Mouse (Mus musculus): ENCODE results near the gene Lix1l. TPM values are rescaled to one million over a fixed set of nuclear protein-coding genes. Genes with fewer than 3 reads are reported as not detected.

The Lix1l gene
- polyA plus RNA-seq, 1 experiment, result 8.2 TPM

DNA sequence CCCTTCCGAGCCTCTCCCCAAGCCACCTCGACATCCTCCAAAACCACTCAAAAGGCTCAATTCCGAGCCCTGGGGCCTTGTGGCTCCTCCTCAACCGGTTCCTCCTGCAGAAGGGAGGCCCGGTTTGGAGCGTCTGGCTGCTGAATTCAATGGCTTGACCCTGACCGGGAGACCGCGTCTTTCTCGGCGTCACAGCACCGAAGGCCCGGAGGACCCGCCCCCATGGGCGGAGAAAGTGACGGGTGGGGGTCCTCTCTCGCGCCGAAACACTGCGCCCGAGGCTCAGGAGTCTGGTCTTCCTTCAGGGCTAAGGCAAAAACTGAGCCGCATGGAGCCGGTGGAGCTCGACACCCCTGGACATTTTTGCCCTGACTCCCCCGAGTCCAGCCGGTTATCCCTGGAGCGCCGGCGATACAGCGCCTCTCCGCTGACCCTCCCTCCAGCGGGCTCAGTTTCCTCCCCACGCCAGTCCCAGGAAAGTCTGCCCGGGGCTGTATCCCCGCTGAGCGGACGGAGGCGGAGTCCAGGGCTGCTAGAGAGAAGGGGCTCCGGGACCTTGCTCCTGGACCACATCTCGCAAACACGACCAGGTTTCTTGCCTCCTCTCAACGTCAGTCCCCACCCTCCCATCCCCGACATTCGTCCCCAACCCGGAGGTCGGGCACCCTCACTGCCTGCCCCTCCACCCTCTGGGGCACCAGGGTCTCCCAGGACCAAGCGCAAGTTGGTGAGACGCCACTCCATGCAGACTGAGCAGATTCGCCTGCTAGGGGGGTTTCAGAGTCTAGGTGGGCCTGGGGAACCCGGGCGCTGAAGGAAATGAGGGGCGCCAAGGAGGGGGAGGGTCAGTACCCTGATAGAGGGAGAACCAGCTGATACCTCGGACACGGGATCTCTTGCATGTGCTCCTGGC, 2.5 kb upstream of the Lix1l start:
- H3K36me3 ChIP-seq (ENCODE audit: control insufficient read depth, insufficient read depth, low read length), result no peaks in the 10 kb centered on the region
- peaks cover 31% of the 10 kb centered on the region for H3K4me1 ChIP-seq (replicated peaks; ENCODE audit: control insufficient read depth, insufficient read depth, low read length)
- peaks cover 35% of the 10 kb centered on the region; the same call in 1 of the 2 replicates for H3K27me3 ChIP-seq (ENCODE audit: control insufficient read depth, insufficient read depth, low read length)
- DNase-seq, result no peak
- H3K4me3 ChIP-seq (ENCODE audit: control insufficient read depth, insufficient read depth, low read length), result peak overlapping the region; percentile 19
- no peak overlapping the region for H3K27ac ChIP-seq (ENCODE audit: control insufficient read depth, insufficient read depth, low read length)
- TF ChIP-seq POLR2A (IDR thresholded peaks at IDR 0.05; ENCODE audit: control insufficient read depth, extremely low read depth, insufficient read depth, low read length, poor library complexity) (no peak), CTCF (IDR thresholded peaks at IDR 0.05; ENCODE audit: borderline replicate concordance, control insufficient read depth, extremely low read depth, insufficient read depth, low read length, poor library complexity) (no peak)
- 12% methylated on average over 54 of the region's 54 CpGs for WGBS

DNA sequence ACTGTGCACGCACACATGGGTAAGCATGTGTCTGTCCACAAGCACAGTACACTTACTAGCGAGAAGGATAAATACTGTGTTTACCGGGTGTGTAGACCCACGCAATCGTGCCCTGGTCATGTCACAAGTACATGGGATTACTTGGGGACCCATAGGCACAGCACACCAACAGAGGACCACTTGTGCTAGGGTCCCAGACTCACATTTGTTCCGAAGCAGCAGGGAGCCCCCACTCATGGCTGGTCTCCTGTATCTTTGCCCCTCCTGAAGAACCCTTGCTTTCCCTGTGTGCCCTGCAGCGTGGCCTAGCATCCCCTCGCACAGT, 1.9 kb upstream of the Lix1l start:
- no peaks in the 10 kb centered on the region for H3K36me3 ChIP-seq (ENCODE audit: control insufficient read depth, insufficient read depth, low read length)
- H3K4me1 ChIP-seq (replicated peaks; ENCODE audit: control insufficient read depth, insufficient read depth, low read length), result peaks cover 31% of the 10 kb centered on the region
- no peak overlapping the region for H3K27ac ChIP-seq (ENCODE audit: control insufficient read depth, insufficient read depth, low read length)
- TF ChIP-seq POLR2A (IDR thresholded peaks at IDR 0.05; ENCODE audit: control insufficient read depth, extremely low read depth, insufficient read depth, low read length, poor library complexity) (no peak), CTCF (IDR thresholded peaks at IDR 0.05; ENCODE audit: borderline replicate concordance, control insufficient read depth, extremely low read depth, insufficient read depth, low read length, poor library complexity) (no peak)
- no peak for DNase-seq
- WGBS, result 89% methylated on average over 8 of the region's 8 CpGs
- no peak overlapping the region for H3K4me3 ChIP-seq (ENCODE audit: control insufficient read depth, insufficient read depth, low read length)
- peaks cover 35% of the 10 kb centered on the region; the same call in 1 of the 2 replicates for H3K27me3 ChIP-seq (ENCODE audit: control insufficient read depth, insufficient read depth, low read length)

DNA sequence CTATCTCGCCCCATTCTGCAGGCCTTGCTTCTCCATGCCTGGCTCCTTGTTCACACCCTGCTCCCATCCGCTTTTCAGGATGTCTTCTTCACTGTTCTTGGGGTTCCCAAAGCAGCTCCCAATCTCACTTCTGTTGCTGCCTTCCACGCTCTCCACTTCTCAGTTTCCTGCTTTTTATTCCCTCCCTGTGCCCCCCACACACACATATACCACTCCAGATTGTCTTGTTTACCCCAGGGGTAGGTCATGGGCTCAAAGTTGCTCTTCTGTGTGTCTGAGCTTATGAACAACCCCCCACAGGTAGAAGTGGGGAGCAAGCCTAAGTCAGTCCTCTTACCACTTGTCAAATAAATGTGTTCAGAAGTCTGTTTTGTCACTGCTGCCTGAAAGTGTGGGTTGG, 1.5 kb upstream of the Lix1l start:
- Histone ChIP-seq H3K36me3 (ENCODE audit: control insufficient read depth, insufficient read depth, low read length) (no peaks in the 10 kb centered on the region), H3K27ac (ENCODE audit: control insufficient read depth, insufficient read depth, low read length) (no peak overlapping the region), H3K4me1 (replicated peaks; ENCODE audit: control insufficient read depth, insufficient read depth, low read length) (peaks cover 28% of the 10 kb centered on the region), H3K4me3 (ENCODE audit: control insufficient read depth, insufficient read depth, low read length) (no peak overlapping the region), H3K27me3 (ENCODE audit: control insufficient read depth, insufficient read depth, low read length) (peaks cover 35% of the 10 kb centered on the region; the same call in 1 of the 2 replicates)
- TF ChIP-seq CTCF (IDR thresholded peaks at IDR 0.05; ENCODE audit: borderline replicate concordance, control insufficient read depth, extremely low read depth, insufficient read depth, low read length, poor library complexity) (no peak), POLR2A (IDR thresholded peaks at IDR 0.05; ENCODE audit: control insufficient read depth, extremely low read depth, insufficient read depth, low read length, poor library complexity) (no peak)
- DNase-seq, result no peak
- 97% methylated on average over 3 of the region's 3 CpGs for WGBS

DNA sequence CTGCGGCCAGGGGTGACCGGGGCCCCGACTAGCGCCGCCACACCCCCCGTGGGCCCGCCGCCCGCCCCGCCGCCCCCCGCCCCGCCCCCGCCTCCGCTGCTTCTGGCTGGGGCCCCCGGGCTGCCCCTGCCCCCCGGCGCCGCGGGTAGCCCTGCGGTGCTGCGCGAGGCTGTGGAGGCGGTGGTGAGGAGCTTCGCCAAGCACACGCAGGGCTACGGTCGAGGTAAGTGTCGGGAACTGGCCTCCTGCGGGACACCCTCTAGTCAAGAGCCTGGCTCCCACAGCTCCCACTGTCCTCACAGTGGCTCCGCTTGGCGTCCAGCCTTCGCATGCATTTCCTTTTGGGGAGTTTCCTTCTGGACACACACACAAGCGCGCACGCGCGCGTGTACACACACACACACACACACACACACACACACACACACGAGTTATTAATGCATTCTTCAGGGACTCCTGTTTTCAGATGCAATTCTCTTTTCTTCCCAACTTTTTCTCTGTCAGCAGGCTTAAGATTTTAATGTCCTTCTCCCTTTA, 370 bp downstream of the Lix1l start:
- TF ChIP-seq CTCF (IDR thresholded peaks at IDR 0.05; ENCODE audit: borderline replicate concordance, control insufficient read depth, extremely low read depth, insufficient read depth, low read length, poor library complexity) (no peak), POLR2A (IDR thresholded peaks at IDR 0.05; ENCODE audit: control insufficient read depth, extremely low read depth, insufficient read depth, low read length, poor library complexity) (no peak)
- H3K4me1 ChIP-seq (replicated peaks; ENCODE audit: control insufficient read depth, insufficient read depth, low read length), result peaks cover 25% of the 10 kb centered on the region
- H3K27ac ChIP-seq (ENCODE audit: control insufficient read depth, insufficient read depth, low read length), result no peak overlapping the region
- no peak for DNase-seq
- H3K4me3 ChIP-seq (ENCODE audit: control insufficient read depth, insufficient read depth, low read length), result peak overlapping the region; percentile 80
- 1% methylated on average over 40 of the region's 40 CpGs for WGBS
- H3K36me3 ChIP-seq (ENCODE audit: control insufficient read depth, insufficient read depth, low read length), result no peaks in the 10 kb centered on the region
- peaks cover 29% of the 10 kb centered on the region; the same call in 1 of the 2 replicates for H3K27me3 ChIP-seq (ENCODE audit: control insufficient read depth, insufficient read depth, low read length)

DNA sequence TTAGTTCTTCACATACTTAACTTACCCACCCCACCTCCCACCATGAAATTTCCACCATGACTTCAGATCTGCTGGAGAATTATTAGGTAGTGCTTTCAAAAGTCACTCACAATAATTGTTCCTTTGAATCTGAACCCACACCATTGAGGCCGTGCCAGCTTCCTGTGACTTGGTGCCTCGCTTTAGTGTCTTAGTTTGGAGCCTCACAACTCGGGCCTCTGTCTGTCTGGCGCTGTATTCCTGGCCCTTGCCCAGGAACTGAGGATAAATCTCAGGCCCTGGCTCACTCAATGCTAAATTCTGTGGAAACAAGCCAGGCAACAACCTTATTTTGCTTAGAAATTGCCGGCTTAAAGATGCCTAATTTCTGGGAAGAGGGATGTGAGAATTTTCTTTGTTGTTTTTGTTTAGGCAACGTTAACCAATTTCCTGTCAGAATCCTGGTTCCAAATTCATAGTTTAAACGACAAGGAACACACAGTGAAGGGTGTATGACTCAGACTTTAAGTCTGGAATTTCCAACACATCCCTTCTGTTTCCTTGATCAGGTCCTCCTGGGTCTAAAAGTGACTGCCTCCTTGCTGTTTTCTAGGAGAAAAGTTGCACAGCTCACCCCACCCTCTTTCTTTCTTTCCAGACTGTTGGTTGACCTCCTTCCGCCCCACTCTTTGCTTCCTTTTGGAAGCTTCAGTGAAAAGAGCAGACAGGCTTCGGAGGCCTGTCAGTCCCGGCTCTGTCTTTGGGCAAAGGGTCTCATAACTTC, 1.2 kb downstream of the Lix1l start:
- peaks cover 21% of the 10 kb centered on the region; the same call in 1 of the 2 replicates for H3K27me3 ChIP-seq (ENCODE audit: control insufficient read depth, insufficient read depth, low read length)
- no peaks in the 10 kb centered on the region for H3K36me3 ChIP-seq (ENCODE audit: control insufficient read depth, insufficient read depth, low read length)
- no peak overlapping the region for H3K4me3 ChIP-seq (ENCODE audit: control insufficient read depth, insufficient read depth, low read length)
- H3K27ac ChIP-seq (ENCODE audit: control insufficient read depth, insufficient read depth, low read length), result no peak overlapping the region
- TF ChIP-seq CTCF (IDR thresholded peaks at IDR 0.05; ENCODE audit: borderline replicate concordance, control insufficient read depth, extremely low read depth, insufficient read depth, low read length, poor library complexity) (no peak), POLR2A (IDR thresholded peaks at IDR 0.05; ENCODE audit: control insufficient read depth, extremely low read depth, insufficient read depth, low read length, poor library complexity) (no peak)
- H3K4me1 ChIP-seq (replicated peaks; ENCODE audit: control insufficient read depth, insufficient read depth, low read length), result peaks cover 18% of the 10 kb centered on the region
- 74% methylated on average over 10 of the region's 10 CpGs for WGBS
- no peak for DNase-seq

DNA sequence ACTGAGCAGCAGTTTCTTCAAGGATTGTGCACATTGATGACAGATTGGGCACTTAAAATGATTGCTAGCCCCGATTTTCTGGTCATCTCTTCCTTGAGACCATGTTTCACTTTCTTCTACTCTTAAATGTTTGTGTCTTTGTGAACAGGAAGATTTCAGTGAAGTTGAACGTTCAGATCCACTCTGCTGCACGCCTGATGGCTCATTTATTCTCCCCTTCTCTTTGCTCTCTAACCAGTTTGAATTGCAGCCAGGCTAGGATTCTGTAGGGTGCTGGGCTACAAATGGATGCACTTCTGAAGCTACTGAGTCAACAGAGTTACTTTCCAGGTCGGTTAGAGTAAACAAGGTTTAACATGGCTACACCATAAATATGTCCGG, 1.7 kb downstream of the Lix1l start:
- Histone ChIP-seq H3K27me3 (ENCODE audit: control insufficient read depth, insufficient read depth, low read length) (peaks cover 16% of the 10 kb centered on the region; the same call in 1 of the 2 replicates), H3K27ac (ENCODE audit: control insufficient read depth, insufficient read depth, low read length) (no peak overlapping the region), H3K4me1 (replicated peaks; ENCODE audit: control insufficient read depth, insufficient read depth, low read length) (peaks cover 13% of the 10 kb centered on the region), H3K36me3 (ENCODE audit: control insufficient read depth, insufficient read depth, low read length) (no peaks in the 10 kb centered on the region), H3K4me3 (ENCODE audit: control insufficient read depth, insufficient read depth, low read length) (no peak overlapping the region)
- no peak for DNase-seq
- TF ChIP-seq CTCF (IDR thresholded peaks at IDR 0.05; ENCODE audit: borderline replicate concordance, control insufficient read depth, extremely low read depth, insufficient read depth, low read length, poor library complexity), result no peak
- TF ChIP-seq POLR2A (IDR thresholded peaks at IDR 0.05; ENCODE audit: control insufficient read depth, extremely low read depth, insufficient read depth, low read length, poor library complexity), result no peak
- WGBS, result 77% methylated on average over 5 of the region's 5 CpGs
